Mouse (Mus musculus): ENCODE measurements at regions not wholly inside any gene's neighbourhood (a gene's known extent, or its start where the extent isn't known, plus 50 kb on each side); places are given as distances from the start of the nearest gene placed in this dataset.

GRCm38 (mm10) chr6:47648899-47649298 lies 53.8 kb upstream of the Ezh2 start:
- H3K27ac ChIP-seq (ENCODE audit: insufficient read depth, low read depth), result no peak overlapping the region
- dilution Hi-C loops (cut with MboI; ENCODE audit: extremely low pct_ligation_motif_present, extremely low pct_unique_long_range_greater_than_20kb, low sequenced_read_pairs) (no loop called here), in situ Hi-C loops (cut with MboI; ENCODE audit: low pct_ligation_motif_present, low pct_unique_long_range_greater_than_20kb, low sequenced_read_pairs) (no loop called here)
- TF ChIP-seq SMC3 (IDR thresholded peaks at IDR 0.05; ENCODE audit: low read depth, low read length) (no peak), POLR2A (IDR thresholded peaks at IDR 0.05; ENCODE audit: low read depth, low read length) (no peak), UBTF (IDR thresholded peaks at IDR 0.05; ENCODE audit: low read depth, low read length) (no peak), GABPA (IDR thresholded peaks at IDR 0.05; ENCODE audit: insufficient replicate concordance, low read depth, low read length) (no peak), USF1 (IDR thresholded peaks at IDR 0.05; ENCODE audit: low read depth, low read length) (no peak), BHLHE40 (IDR thresholded peaks at IDR 0.05; ENCODE audit: low read depth, low read length) (no peak), NRF1 (IDR thresholded peaks at IDR 0.05; ENCODE audit: low read depth, low read length) (no peak), CHD2 (IDR thresholded peaks at IDR 0.05; ENCODE audit: low read length) (no peak)
- H3K4me1 ChIP-seq (ENCODE audit: control insufficient read depth in 1 of 2, insufficient read depth in 2 of 2), result peaks cover 0 to 3% of the 10 kb centered on the region in 2 experiments; a peak in 1 of 4 replicates
- no peaks in the 10 kb centered on the region for H3K9me3 ChIP-seq (replicated peaks; ENCODE audit: low read length)
- H3K79me2 ChIP-seq (replicated peaks; ENCODE audit: control insufficient read depth, extremely low read depth, insufficient read depth, poor library complexity, severe bottlenecking), result no peaks in the 10 kb centered on the region
- no peaks in the 10 kb centered on the region for H3K27me3 ChIP-seq (replicated peaks)
- H3K9ac ChIP-seq (ENCODE audit: insufficient read depth, low read depth), result no peak overlapping the region
- no peak overlapping the region for H3K4me2 ChIP-seq (ENCODE audit: insufficient read depth, low read depth, poor library complexity, severe bottlenecking)
- DNase-seq (ENCODE audit: extremely low read depth), result no peak
- no peaks in the 10 kb centered on the region for H3K36me3 ChIP-seq (replicated peaks in 1 of 2; ENCODE audit: control insufficient read depth in 1 of 2, insufficient read depth in 1 of 2, low read length in 1 of 2)
- no peak overlapping the region for H3K4me3 ChIP-seq (replicated peaks in 1 of 3; ENCODE audit: low read depth in 2 of 3, low read length in 2 of 3, poor library complexity in 1 of 3)

DNA sequence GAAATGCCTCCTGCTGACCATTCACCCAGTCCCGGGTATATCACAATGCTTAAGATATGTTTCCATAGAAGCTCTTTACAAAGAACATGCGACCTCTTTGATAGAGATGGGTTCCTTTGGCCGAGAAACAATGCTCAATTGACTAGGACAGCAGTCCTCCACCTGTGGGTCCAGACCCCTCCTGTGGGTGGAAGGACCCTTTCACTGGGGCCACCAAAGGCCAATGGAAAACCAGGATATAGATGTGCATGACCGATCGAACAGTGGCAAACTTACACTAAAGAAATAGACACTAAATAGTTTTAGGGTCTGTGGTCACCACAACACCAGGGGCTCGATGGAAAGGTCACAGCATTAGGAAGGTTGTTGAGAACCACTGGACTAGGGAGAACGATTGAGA lies 53.2 kb upstream of the Ezh2 start:
- H3K27me3 ChIP-seq (replicated peaks), result no peaks in the 10 kb centered on the region
- TF ChIP-seq EP300 (IDR thresholded peaks at IDR 0.05; ENCODE audit: low read length), result no peak
- TF ChIP-seq PAX5 (IDR thresholded peaks at IDR 0.05; ENCODE audit: low read length), result no peak
- no peak for TF ChIP-seq USF1 (IDR thresholded peaks at IDR 0.05; ENCODE audit: low read depth, low read length)
- no peak for TF ChIP-seq SMC3 (IDR thresholded peaks at IDR 0.05; ENCODE audit: low read depth, low read length)
- no peak for TF ChIP-seq JUN (IDR thresholded peaks at IDR 0.05; ENCODE audit: insufficient read depth, low read depth, low read length)
- no peak for TF ChIP-seq KAT2A (IDR thresholded peaks at IDR 0.05; ENCODE audit: insufficient replicate concordance, low read length)
- no peak for TF ChIP-seq RAD21 (IDR thresholded peaks at IDR 0.05; ENCODE audit: low read depth, low read length)
- TF ChIP-seq MEF2A (IDR thresholded peaks at IDR 0.05; ENCODE audit: borderline replicate concordance, low read depth, low read length), result no peak
- no peak for TF ChIP-seq ZMIZ1 (IDR thresholded peaks at IDR 0.05; ENCODE audit: low read depth, low read length)
- TF ChIP-seq CHD1 (IDR thresholded peaks at IDR 0.05; ENCODE audit: low read depth, low read length), result no peak
- TF ChIP-seq ZNF384 (IDR thresholded peaks at IDR 0.05; ENCODE audit: low read depth, low read length), result no peak
- TF ChIP-seq TBP (conservative IDR thresholded peaks at IDR 0.05; ENCODE audit: low read depth, low read length), result no peak
- H3K4me1 ChIP-seq (ENCODE audit: control insufficient read depth in 1 of 2, insufficient read depth in 2 of 2), result peaks cover 0 to 3% of the 10 kb centered on the region in 2 experiments; a peak in 1 of 4 replicates
- H3K36me3 ChIP-seq (replicated peaks in 1 of 2; ENCODE audit: control insufficient read depth in 1 of 2, insufficient read depth in 1 of 2, low read length in 1 of 2), result no peaks in the 10 kb centered on the region
- no peak overlapping the region for H3K9ac ChIP-seq (ENCODE audit: insufficient read depth, low read depth)
- in situ Hi-C loops (cut with MboI; ENCODE audit: low pct_ligation_motif_present, low pct_unique_long_range_greater_than_20kb, low sequenced_read_pairs) (no loop called here), dilution Hi-C loops (cut with MboI; ENCODE audit: extremely low pct_ligation_motif_present, extremely low pct_unique_long_range_greater_than_20kb, low sequenced_read_pairs) (no loop called here)
- DNase-seq (ENCODE audit: extremely low read depth), result no peak
- no peaks in the 10 kb centered on the region for H3K79me2 ChIP-seq (replicated peaks; ENCODE audit: control insufficient read depth, extremely low read depth, insufficient read depth, poor library complexity, severe bottlenecking)
- no peak overlapping the region for H3K4me2 ChIP-seq (ENCODE audit: insufficient read depth, low read depth, poor library complexity, severe bottlenecking)
- no peak overlapping the region for H3K4me3 ChIP-seq (replicated peaks in 1 of 3; ENCODE audit: low read depth in 2 of 3, low read length in 2 of 3, poor library complexity in 1 of 3)
- no peak overlapping the region for H3K27ac ChIP-seq (ENCODE audit: insufficient read depth, low read depth)
- no peaks in the 10 kb centered on the region for H3K9me3 ChIP-seq (replicated peaks; ENCODE audit: low read length)
